ENCODE assay signal across 12 mouse cellular contexts in genomic region chr16:30792738-30793377, GRCm38 (mm10).
DNase-seq lines count a peak whose midpoint lies in the region; ATAC-seq and TF ChIP-seq lines count a peak whose summit lies in the region.
"Had no signal": no experiment of that assay in that cellular context is flagged by ENCODE, and none has a peak within 500 bp of the region (broad histone marks: within the 10 kb centered on the region; RNA-seq: fewer than 3 reads in every experiment).

No protein-coding gene starts in this region.

- no peak overlapping the region for H3K4me2 ChIP-seq in hindbrain, embryonic 14.5 days (replicated peaks)
- no peak overlapping the region for H3K4me2 ChIP-seq in hindbrain, embryonic 12.5 days (replicated peaks)
- no peak overlapping the region for H3K4me2 ChIP-seq in neural tube, embryonic 13.5 days
- H3K4me2 ChIP-seq: limb, embryonic 13.5 days had no signal

- H3K27ac ChIP-seq in cerebellum, adult 2 months (ENCODE audit: insufficient read depth, low read length), result no peak overlapping the region
- H3K27ac ChIP-seq in hindbrain, embryonic 14.5 days, result no peak overlapping the region
- no peak overlapping the region for H3K27ac ChIP-seq in hindbrain, embryonic 12.5 days
- H3K27ac ChIP-seq in neural tube, embryonic 13.5 days (replicated peaks), result no peak overlapping the region
- H3K27ac ChIP-seq: kidney, postnatal 0 days; limb, embryonic 13.5 days had no signal

- H3K9ac ChIP-seq in hindbrain, embryonic 14.5 days, result no peak overlapping the region
- H3K9ac ChIP-seq in hindbrain, embryonic 12.5 days, result no peak overlapping the region
- H3K9ac ChIP-seq in neural tube, embryonic 13.5 days, result no peak overlapping the region
- H3K9ac ChIP-seq: limb, embryonic 13.5 days had no signal

- no peak overlapping the region for H3K4me3 ChIP-seq in cerebellum, adult 2 months (replicated peaks; ENCODE audit: insufficient read depth, low read depth, low read length)
- no peak overlapping the region for H3K4me3 ChIP-seq in hindbrain, embryonic 14.5 days (replicated peaks; ENCODE audit: low read length)
- no peak overlapping the region for H3K4me3 ChIP-seq in hindbrain, embryonic 12.5 days
- H3K4me3 ChIP-seq in neural tube, embryonic 13.5 days, result no peak overlapping the region
- H3K4me3 ChIP-seq: limb, embryonic 13.5 days had no signal

- no peaks in the 10 kb centered on the region for H3K36me3 ChIP-seq in hindbrain, embryonic 14.5 days (replicated peaks; ENCODE audit: control insufficient read depth, insufficient read depth)
- H3K36me3 ChIP-seq in hindbrain, embryonic 12.5 days, result no peaks in the 10 kb centered on the region
- H3K36me3 ChIP-seq in neural tube, embryonic 13.5 days, result no peaks in the 10 kb centered on the region
- H3K36me3 ChIP-seq: limb, embryonic 13.5 days had no signal

- TF ChIP-seq POLR2A in cerebellum, adult 2 months (IDR thresholded peaks at IDR 0.05; ENCODE audit: borderline replicate concordance, insufficient read depth, low read length), result no peak

- 13% methylated on average over 11 of the region's 11 CpGs for WGBS in cerebellum, adult 2 months
- whole genome bisulfite sequencing in hindbrain, embryonic 14.5 days, result 71% methylated on average over 11 of the region's 11 CpGs
- 79% methylated on average over 11 of the region's 11 CpGs for WGBS in hindbrain, embryonic 12.5 days
- WGBS in neural tube, embryonic 13.5 days, result 73% methylated on average over 11 of the region's 11 CpGs

- DNase-seq in cerebellum, adult 2 months, result peak; percentile 25 to 52
- DNase-seq in hindbrain, embryonic 14.5 days (ENCODE audit: low spot score), result peak; percentile 56
- DNase-seq in neural tube, embryonic 10.5 days (ENCODE audit: extremely low spot score, low spot score), result no peak
- DNase-seq in layer of hippocampus, adult 8-10 months (ENCODE audit: low spot score in 2 of 2), result no peak
- DNase-seq: B cell, adult 2 months; embryo, embryonic 11 days had no signal

- H3K9me3 ChIP-seq in hindbrain, embryonic 14.5 days (ENCODE audit: control insufficient read depth, low read length), result no peaks in the 10 kb centered on the region
- H3K9me3 ChIP-seq in hindbrain, embryonic 12.5 days (replicated peaks), result no peaks in the 10 kb centered on the region
- no peaks in the 10 kb centered on the region for H3K9me3 ChIP-seq in neural tube, embryonic 13.5 days
- H3K9me3 ChIP-seq: limb, embryonic 13.5 days had no signal

- no peaks in the 10 kb centered on the region for H3K27me3 ChIP-seq in cerebellum, adult 2 months (ENCODE audit: control insufficient read depth, insufficient read depth, low read length)
- H3K27me3 ChIP-seq in hindbrain, embryonic 14.5 days (ENCODE audit: control insufficient read depth, insufficient read depth, low read length), result no peaks in the 10 kb centered on the region
- H3K27me3 ChIP-seq in hindbrain, embryonic 12.5 days, result no peaks in the 10 kb centered on the region
- H3K27me3 ChIP-seq in neural tube, embryonic 13.5 days, result no peaks in the 10 kb centered on the region; the same call in 1 of the 2 replicates
- H3K27me3 ChIP-seq: limb, embryonic 13.5 days had no signal

- H3K4me1 ChIP-seq in cerebellum, adult 2 months (ENCODE audit: control insufficient read depth, insufficient read depth, low read length), result peaks cover 14% of the 10 kb centered on the region; the same call in 1 of the 2 replicates
- peaks cover 14% of the 10 kb centered on the region for H3K4me1 ChIP-seq in hindbrain, embryonic 14.5 days (replicated peaks; ENCODE audit: control insufficient read depth, insufficient read depth, low read length)
- H3K4me1 ChIP-seq in hindbrain, embryonic 12.5 days, result peaks cover 27% of the 10 kb centered on the region
- peaks cover 34% of the 10 kb centered on the region for H3K4me1 ChIP-seq in neural tube, embryonic 13.5 days (replicated peaks)

- TF ChIP-seq CTCF in cerebellum, adult 2 months (IDR thresholded peaks at IDR 0.05; ENCODE audit: borderline replicate concordance, insufficient read depth, low read depth, low read length), result no peak

- ATAC-seq in cerebellum, adult (ENCODE audit: insufficient number of reproducible peaks, low FRiP score, low TSS enrichment), result no peak
- ATAC-seq in hindbrain, embryonic 14.5 days (ENCODE audit: low FRiP score), result no peak
- no peak for ATAC-seq in hindbrain, embryonic 12.5 days (ENCODE audit: low FRiP score)
- ATAC-seq in neural tube, embryonic 13.5 days (ENCODE audit: low read depth), result 0 out of 2 replicates have a peak, but pooled peaks have one; percentile 6
- peak; percentile 13; the same call in 1 of the 2 replicates for ATAC-seq in megakaryocyte progenitor cell, adult 5-6 weeks (replicated peaks; ENCODE audit: poor library complexity)

Comparison
In these comparisons a context has a peak if more than half of its experiments do, and no peak if none do; other contexts are left out.
1. DNase-seq: peak in cerebellum, adult 2 months (2 of 2) and hindbrain, embryonic 14.5 days (single experiment); none in neural tube, embryonic 10.5 days (single experiment) and layer of hippocampus, adult 8-10 months (0 of 2).
2. ATAC-seq: peak in neural tube, embryonic 13.5 days (single experiment) and megakaryocyte progenitor cell, adult 5-6 weeks (single experiment); none in cerebellum, adult (single experiment), hindbrain, embryonic 14.5 days (single experiment) and hindbrain, embryonic 12.5 days (single experiment).